Mouse (Mus musculus) limb, embryonic 15.5 days (tissue): Measurements from ENCODE around the gene Dad1. TPM values are rescaled to one million over a fixed set of nuclear protein-coding genes. Genes with fewer than 3 reads are reported as not detected.
"Not testable (repeated sequence)": the region's sequence is repeated elsewhere in the genome, so short reads cannot be mapped to it uniquely, and the experiment has no call there.

ENCODE experiments used
- ATAC-seq: fragments of 200-750 bp; cut with Nextera tagmentation; 2 replicates; pipeline ENCODE4 v1.8.0; 2017; ENCODE audit warnings: low read depth, moderate TSS enrichment; ENCODE audit not compliant: insufficient number of reproducible peaks, low FRiP score, low TSS enrichment
- H3K27ac ChIP-seq: fragments of 300-500 bp; sonication (generic); 2 replicates; pipeline ENCODE4 v1.5.1; 2015; ENCODE audit warnings: moderate library complexity, mild to moderate bottlenecking, inconsistent platforms
- H3K27me3 ChIP-seq: fragments of 300-500 bp; sonication (generic); 2 replicates; pipeline ENCODE4 v1.6.1; 2015; ENCODE audit warnings: inconsistent platforms
- H3K36me3 ChIP-seq: fragments of 300-500 bp; sonication (generic); 2 replicates; pipeline ENCODE4 v1.6.1; 2015; ENCODE audit warnings: inconsistent platforms
- H3K4me1 ChIP-seq: fragments of 300-500 bp; sonication (generic); 2 replicates; pipeline ENCODE4 v1.6.1; 2015; ENCODE audit warnings: inconsistent platforms
- H3K4me2 ChIP-seq: fragments of 300-500 bp; sonication (generic); 2 replicates; pipeline ENCODE4 v1.6.1; 2015; ENCODE audit warnings: mild to moderate bottlenecking, inconsistent platforms
- H3K4me3 ChIP-seq: fragments of 300-500 bp; sonication (generic); 2 replicates; pipeline ENCODE4 v1.5.1; 2015; ENCODE audit warnings: mild to moderate bottlenecking, inconsistent platforms
- H3K9ac ChIP-seq: fragments of 300-500 bp; sonication (generic); 2 replicates; pipeline ENCODE4 v1.6.1; 2015; ENCODE audit warnings: inconsistent platforms
- H3K9me3 ChIP-seq: fragments of 300-500 bp; sonication (generic); 2 replicates; pipeline ENCODE4 v1.6.1; 2016; ENCODE audit warnings: inconsistent platforms
- WGBS: fragments of 180-500 bp; shearing (Covaris S2); methylation state at CpG from one replicate; pipeline ENCODE4 v1.1.7; 2015; 5-methylcytosine and 5-hydroxymethylcytosine counted together
- polyA plus RNA-seq: library from polyadenylated mRNA; unstranded; fragments of >200 nt; fragmentation: Nextera tagmentation; extraction: Ambion mirVana; gene quantifications from 2 replicates; pipeline ENCODE4 v1.2.1, GENCODE M21; 2015

Gene Dad1
- polyA plus RNA-seq, 1 experiment from 2014 or later = 403 TPM

DNA sequence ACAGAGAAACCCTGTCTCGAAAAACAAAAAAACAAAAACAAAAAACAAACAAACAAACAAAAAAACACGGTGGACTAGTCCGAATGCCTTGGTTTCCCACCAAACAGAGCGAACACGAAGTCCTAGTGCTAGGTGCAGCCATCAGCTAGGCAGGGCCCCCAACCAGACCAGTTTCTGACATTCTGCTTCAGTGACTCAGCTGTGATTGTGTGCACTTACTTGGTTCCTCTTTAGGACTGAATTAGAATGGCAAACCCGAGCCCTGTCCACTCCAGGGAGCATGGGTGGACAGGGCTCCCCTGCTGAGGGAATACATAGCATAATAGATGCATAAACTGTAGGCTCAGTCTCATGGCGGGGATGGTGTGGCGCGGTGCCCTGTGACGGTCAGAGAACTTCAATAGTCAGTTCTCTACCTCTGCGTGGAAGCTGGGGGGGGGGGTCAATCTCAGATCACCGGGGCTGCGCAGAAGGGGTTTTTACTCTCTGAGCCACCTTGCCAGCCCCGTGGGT lies 23.2 kb downstream of the Dad1 start:
- no peak for ATAC-seq
- peaks cover 45% of the 10 kb centered on the region for H3K4me1 ChIP-seq
- no peaks in the 10 kb centered on the region for H3K9me3 ChIP-seq
- no peak overlapping the region for H3K27ac ChIP-seq
- H3K4me3 ChIP-seq = no peak overlapping the region
- H3K36me3 ChIP-seq = peaks cover 12% of the 10 kb centered on the region; the same call in 1 of the 2 replicates
- 84% methylated on average over 14 of the region's 14 CpGs for WGBS
- H3K9ac ChIP-seq = no peak overlapping the region
- no peaks in the 10 kb centered on the region for H3K27me3 ChIP-seq
- no peak overlapping the region for H3K4me2 ChIP-seq

DNA sequence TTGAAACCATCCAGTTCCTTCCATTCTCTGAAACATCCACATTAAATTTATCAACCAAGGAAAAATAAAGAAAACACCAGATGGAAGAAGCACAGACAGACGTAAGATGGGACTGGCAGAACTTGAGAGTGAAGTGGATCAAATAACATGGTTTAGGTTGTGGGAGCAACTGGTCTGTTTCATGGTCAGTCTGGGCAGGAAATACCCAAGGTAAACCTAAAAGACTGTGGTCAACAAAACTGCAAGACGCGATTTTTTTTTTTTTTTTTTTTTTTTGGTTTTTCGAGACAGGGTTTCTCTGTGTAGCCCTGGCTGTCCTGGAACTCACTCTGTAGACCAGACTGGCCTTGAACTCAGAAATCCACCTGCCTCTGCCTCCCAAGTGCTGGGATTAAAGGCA lies 24.1 kb downstream of the Dad1 start:
- H3K4me1 ChIP-seq = peaks cover 49% of the 10 kb centered on the region
- not testable (repeated sequence) for ATAC-seq, H3K4me2 ChIP-seq, H3K9me3 ChIP-seq, H3K27ac ChIP-seq, H3K36me3 ChIP-seq, H3K4me3 ChIP-seq, H3K27me3 ChIP-seq, H3K9ac ChIP-seq
- 69% methylated on average over 4 of the region's 4 CpGs for WGBS

DNA sequence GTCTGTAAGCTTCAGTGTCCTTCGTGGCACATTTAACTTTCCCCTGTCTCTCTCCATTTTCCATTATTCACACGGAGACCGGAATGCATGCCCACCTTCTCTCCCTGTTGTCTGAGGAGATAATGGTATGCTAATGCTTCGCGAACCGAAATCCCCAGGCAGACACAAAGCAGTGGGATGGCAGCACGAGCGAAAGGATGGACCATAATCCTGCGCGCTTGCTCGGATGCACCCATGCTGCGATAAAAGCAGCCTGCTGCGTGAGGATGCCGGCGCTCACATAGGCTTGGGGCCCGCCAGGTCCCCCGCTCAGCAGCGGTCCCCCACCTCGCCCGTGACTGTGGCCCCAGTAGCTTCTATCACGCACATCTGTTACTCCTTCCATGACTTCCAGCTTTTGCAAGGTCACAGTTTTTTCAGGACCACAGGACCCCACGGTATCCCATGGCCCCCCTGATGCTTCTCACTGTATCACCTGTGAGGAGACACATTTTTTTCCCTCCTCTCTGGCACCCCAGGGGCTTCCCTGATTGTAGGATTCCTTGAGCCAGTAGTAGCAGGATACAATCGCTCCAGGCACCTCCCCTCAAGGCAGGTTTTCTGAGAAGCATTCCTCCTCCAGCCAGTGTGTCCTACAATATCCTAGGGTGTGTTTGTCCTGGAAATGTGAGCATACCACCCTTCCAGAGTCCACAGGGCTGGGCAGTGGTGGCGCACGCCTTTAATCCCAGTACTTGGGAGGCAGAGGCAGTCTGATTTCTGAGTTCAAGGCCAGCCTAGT lies 24.8 kb downstream of the Dad1 start:
- Histone ChIP-seq H3K9ac (no peak overlapping the region), H3K4me1 (peaks cover 48% of the 10 kb centered on the region), H3K4me3 (peak overlapping the region; percentile 14), H3K36me3 (no peaks in the 10 kb centered on the region), H3K9me3 (no peaks in the 10 kb centered on the region), H3K4me2 (peak overlapping the region; percentile 64), H3K27me3 (no peaks in the 10 kb centered on the region), H3K27ac (no peak overlapping the region)
- no peak for ATAC-seq
- 18% methylated on average over 25 of the region's 25 CpGs for WGBS

DNA sequence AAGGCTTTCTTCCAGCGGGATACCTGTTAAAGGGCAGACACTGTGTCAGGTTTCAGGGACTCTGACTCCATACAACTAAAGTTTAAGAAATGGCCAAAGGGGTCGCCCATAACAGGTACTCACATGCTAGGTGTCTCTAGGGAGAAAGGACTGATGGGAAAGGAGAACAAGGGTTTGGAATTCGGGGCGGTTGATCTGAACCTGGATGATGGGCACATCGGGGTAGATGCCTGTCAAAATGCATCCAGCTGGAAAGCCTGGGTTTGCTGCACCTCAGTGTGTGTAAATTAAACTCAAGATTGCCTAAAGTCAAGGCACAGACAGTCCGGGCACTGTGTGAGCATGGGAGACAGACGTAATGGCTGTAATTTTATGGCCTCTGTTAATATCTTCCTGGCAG lies 25.4 kb downstream of the Dad1 start:
- no peaks in the 10 kb centered on the region for H3K36me3 ChIP-seq
- no peaks in the 10 kb centered on the region for H3K27me3 ChIP-seq
- H3K4me3 ChIP-seq = peak overlapping the region; percentile 35
- no peak for ATAC-seq
- peak overlapping the region; percentile 50; the same call in 1 of the 2 replicates for H3K27ac ChIP-seq
- peak overlapping the region; percentile 64 for H3K4me2 ChIP-seq
- peaks cover 45% of the 10 kb centered on the region for H3K4me1 ChIP-seq
- no peak overlapping the region for H3K9ac ChIP-seq
- no peaks in the 10 kb centered on the region for H3K9me3 ChIP-seq
- whole genome bisulfite sequencing = 13% methylated on average over 7 of the region's 7 CpGs

DNA sequence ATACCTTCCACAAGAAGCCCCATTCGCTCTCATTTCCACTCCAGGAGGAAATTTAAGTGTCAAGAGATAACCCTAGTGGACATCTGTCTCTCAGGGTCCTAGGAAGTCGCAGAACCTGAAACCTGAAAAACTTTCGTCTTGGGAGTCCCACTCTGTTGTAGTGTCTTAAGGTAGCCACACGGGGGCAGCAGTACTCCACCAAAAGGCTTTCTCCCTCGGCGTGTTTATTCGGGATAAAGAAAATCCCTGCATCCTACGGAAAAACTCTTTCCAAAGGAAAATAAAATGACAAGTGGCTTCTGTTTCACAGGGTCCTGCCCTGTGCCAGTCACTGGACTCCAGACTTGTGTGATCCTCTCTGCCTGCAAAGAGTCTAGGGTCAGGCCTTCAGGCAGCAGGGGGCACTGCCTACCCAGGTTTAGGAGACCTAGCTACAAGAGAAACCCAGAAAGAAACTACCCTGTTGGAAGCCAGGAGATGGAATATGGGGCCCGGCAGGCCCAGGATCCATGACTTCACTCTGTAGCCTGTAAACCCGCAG lies 25.9 kb downstream of the Dad1 start:
- Histone ChIP-seq H3K4me1 (peaks cover 40% of the 10 kb centered on the region), H3K27ac (peak overlapping the region; percentile 55), H3K4me3 (peak overlapping the region; percentile 35), H3K9ac (no peak overlapping the region), H3K9me3 (no peaks in the 10 kb centered on the region), H3K27me3 (no peaks in the 10 kb centered on the region), H3K36me3 (no peaks in the 10 kb centered on the region), H3K4me2 (peak overlapping the region; percentile 64)
- ATAC-seq = no peak
- under 1% methylated on average over 10 of the region's 10 CpGs for WGBS

DNA sequence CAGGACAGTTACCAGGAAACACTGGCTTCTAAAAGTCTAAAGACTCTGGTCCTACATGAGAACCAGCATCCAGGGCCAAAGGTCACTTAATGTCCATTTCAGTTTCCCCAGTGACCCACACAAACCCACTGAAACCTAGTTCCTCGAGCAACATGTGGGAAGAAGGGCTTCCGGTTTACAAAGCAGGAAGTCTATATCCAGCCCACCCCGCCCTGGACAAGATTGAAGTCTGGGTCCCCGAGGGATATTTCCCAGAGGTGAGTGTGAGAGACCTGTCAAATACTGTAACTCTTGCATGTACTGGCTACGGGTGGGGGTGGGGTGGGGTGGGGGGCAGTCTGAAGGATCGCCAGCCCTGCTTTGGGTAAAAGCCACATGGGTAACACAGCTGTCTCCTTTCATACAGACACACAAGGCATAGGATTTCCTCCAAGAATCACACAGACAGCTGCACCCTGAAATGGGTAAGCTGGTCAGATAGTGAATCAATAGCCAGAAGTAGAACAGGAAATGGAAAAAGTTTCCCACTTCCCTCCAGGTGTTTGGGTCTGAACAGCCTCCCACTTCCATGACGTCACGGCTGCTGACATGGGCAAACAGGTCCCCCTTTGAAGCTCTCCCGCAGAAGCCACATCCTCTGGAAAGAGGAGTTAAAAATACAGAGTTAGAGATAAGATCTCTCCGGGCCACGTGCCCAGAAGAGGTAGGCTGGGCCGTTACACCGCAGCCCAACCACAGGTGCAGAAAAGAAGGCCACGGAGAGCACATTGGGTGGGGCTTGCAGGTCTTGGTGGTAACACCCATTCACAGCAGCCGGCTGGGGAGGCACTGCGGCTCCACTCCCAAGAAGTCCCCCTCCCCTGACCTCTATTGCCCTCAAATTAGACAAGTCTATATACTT lies 26.7 kb downstream of the Dad1 start:
- H3K27me3 ChIP-seq = no peaks in the 10 kb centered on the region
- peaks cover 36% of the 10 kb centered on the region for H3K4me1 ChIP-seq
- H3K27ac ChIP-seq = peak overlapping the region; percentile 55
- WGBS = 32% methylated on average over 16 of the region's 16 CpGs
- ATAC-seq = no peak
- H3K36me3 ChIP-seq = no peaks in the 10 kb centered on the region
- H3K4me3 ChIP-seq = peak overlapping the region; percentile 12; the same call in 1 of the 2 replicates
- H3K9me3 ChIP-seq = no peaks in the 10 kb centered on the region
- peak overlapping the region; percentile 64 for H3K4me2 ChIP-seq
- H3K9ac ChIP-seq = no peak overlapping the region

DNA sequence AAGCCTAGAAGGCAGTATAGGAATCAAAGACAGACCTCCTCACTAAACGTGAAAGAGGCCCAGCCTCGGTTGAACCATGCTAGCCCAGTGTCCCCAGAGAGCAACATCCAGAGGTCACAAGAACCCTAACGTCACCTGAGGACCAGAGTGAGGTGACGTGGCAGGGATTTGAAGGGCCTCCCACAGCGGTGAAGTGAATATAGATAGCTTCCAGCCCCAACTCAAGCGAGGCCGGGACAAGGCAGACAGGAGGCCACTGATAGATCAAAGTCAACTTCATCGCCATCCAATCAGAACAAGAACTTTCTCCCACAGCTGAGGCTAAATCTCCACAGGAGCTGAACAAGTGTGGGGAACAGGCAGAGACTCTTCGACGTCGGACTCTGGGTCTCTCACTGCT lies 28.2 kb downstream of the Dad1 start:
- ATAC-seq = no peak
- Histone ChIP-seq H3K4me2 (no peak overlapping the region), H3K9me3 (no peaks in the 10 kb centered on the region), H3K4me1 (peaks cover 36% of the 10 kb centered on the region), H3K4me3 (no peak overlapping the region), H3K27me3 (no peaks in the 10 kb centered on the region), H3K9ac (no peak overlapping the region), H3K27ac (no peak overlapping the region), H3K36me3 (no peaks in the 10 kb centered on the region)
- WGBS = 79% methylated on average over 11 of the region's 11 CpGs

DNA sequence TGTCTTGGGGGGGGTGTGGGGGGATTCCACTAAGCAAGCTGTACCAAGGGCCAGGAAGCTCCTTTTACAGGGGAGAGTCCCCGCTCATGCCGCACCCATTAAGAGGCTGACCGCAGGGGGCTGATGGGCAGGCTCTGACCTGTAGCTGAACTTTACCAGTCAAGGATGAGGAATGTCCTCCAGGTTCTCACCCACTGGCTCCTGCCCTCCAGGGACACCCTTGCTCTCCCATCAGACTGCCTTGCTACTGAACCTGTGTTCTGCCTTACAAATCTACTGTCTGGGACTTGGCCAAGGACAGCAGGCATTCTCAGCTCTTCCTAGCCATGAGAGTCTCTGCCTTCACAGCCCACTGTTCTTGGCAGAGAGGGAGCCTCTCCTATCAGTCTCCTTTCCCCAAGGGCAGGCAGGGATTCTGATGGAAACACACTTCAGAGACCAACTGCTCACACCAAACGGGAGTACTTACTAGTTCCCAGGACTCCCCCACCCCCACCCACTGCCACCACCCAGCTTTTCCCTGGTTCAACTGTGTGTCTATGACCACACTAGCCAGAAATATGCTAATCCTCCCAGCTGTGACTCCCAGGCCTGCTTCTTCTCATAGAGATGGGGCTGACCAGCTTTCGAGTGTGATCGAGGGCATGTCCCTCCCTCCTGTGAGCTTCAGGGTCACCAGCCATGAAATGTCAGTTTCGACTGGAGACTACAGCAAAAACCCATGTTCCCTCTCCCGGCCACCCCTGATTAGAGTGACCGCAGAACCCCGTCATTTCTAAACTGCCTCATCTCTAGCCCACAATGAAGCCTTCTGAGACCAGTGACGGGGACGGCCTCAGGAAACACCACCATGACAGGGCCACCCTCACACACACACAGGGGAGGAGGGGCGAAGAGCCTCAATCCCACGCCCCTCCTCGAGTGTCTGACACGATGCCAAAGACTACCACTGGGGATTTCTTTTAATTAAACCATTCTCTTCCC lies 29.1 kb downstream of the Dad1 start:
- Histone ChIP-seq H3K4me3 (no peak overlapping the region), H3K27ac (no peak overlapping the region), H3K4me2 (no peak overlapping the region), H3K27me3 (no peaks in the 10 kb centered on the region), H3K9ac (no peak overlapping the region), H3K4me1 (peaks cover 36% of the 10 kb centered on the region), H3K9me3 (no peaks in the 10 kb centered on the region), H3K36me3 (no peaks in the 10 kb centered on the region)
- ATAC-seq = no peak
- WGBS = 49% methylated on average over 16 of the region's 16 CpGs

DNA sequence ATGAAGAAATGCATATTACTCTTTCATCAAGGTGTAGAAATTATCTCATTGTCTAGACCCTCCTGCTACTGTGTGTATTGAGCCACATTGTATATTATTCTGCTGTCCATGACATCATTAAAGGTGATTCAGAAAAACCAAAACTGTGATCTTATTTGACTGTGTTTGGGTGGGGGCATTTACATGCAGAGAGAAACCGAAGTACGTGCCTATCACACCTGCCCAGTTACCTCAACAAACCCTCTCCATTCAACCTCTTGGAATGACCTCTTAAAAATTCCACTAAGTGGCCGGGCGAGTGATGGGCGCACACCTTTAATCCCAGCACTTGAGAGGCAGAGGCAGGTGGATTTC lies 29.9 kb downstream of the Dad1 start:
- 84% methylated on average over 5 of the region's 5 CpGs for WGBS
- Histone ChIP-seq H3K27ac (no peak overlapping the region), H3K4me1 (peaks cover 40% of the 10 kb centered on the region), H3K27me3 (no peaks in the 10 kb centered on the region), H3K9me3 (no peaks in the 10 kb centered on the region), H3K36me3 (no peaks in the 10 kb centered on the region), H3K9ac (no peak overlapping the region), H3K4me3 (no peak overlapping the region), H3K4me2 (no peak overlapping the region)
- ATAC-seq = no peak

DNA sequence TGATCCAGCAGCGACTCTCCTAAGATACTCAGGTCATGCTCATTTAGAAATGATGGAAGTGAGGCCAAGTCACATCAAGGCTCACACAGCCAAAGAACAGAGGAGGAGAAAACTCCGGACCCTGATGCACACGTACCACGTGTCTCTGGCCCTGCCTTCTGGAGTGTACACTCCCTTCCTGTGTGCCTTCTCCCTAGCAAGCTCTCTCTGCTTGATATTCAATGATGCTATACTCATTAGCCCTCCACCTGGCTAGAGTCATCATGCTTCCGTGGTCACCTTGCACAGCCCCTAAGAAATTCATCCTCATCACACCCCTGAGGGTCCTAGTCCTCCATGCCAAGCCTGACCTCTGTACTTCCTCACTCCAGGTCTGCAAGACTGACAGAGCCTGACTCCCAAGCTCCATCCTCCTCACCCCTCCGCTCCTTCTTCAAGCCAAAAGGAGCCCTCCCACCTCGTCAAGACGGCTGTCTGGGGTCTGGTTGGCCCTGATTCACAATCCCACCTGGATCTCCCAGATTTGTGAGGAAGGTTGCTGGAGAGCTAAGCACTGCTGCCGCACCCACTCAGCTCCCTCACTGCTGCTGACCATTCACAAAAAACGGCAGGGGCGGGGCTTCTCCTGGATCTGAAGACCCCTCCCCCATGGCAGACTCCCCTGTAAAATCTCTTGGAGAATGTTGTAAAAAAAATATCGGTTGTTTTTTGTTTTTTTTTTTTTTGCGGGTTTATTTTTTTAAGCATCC lies 30.4 kb downstream of the Dad1 start:
- H3K9me3 ChIP-seq = no peaks in the 10 kb centered on the region
- H3K4me2 ChIP-seq = no peak overlapping the region
- no peak overlapping the region for H3K4me3 ChIP-seq
- no peak for ATAC-seq
- 47% methylated on average over 13 of the region's 13 CpGs for WGBS
- no peak overlapping the region for H3K27ac ChIP-seq
- H3K9ac ChIP-seq = no peak overlapping the region
- H3K36me3 ChIP-seq = no peaks in the 10 kb centered on the region
- peaks cover 40% of the 10 kb centered on the region for H3K4me1 ChIP-seq
- no peaks in the 10 kb centered on the region for H3K27me3 ChIP-seq
